Mouse (Mus musculus) MN1 (cell line): ENCODE results near the gene Gpld1.
A peak's percentile ranks its signal among the peaks of the same experiment; 100 is the strongest.
"Not testable (repeated sequence)": the region's sequence is repeated elsewhere in the genome, so short reads cannot be mapped to it uniquely, and the experiment has no call there.

Experiments used
- DNase-seq: peaks from one replicate; pipeline ENCODE4 v3.0.0-alpha.2; 2016; ENCODE audit warnings: low spot score

Gpld1 gene

GRCm38 (mm10) chr13:24948870-24949269, 5.9 kb downstream of the Gpld1 start:
- no peak for DNase-seq

GRCm38 (mm10) chr13:24952659-24953058, 9.7 kb downstream of the Gpld1 start:
- DNase-seq, result no peak

GRCm38 (mm10) chr13:24955091-24955490, 12.1 kb downstream of the Gpld1 start:
- DNase-seq, result no peak

GRCm38 (mm10) chr13:24955500-24955899, 12.5 kb downstream of the Gpld1 start:
- no peak for DNase-seq

DNA sequence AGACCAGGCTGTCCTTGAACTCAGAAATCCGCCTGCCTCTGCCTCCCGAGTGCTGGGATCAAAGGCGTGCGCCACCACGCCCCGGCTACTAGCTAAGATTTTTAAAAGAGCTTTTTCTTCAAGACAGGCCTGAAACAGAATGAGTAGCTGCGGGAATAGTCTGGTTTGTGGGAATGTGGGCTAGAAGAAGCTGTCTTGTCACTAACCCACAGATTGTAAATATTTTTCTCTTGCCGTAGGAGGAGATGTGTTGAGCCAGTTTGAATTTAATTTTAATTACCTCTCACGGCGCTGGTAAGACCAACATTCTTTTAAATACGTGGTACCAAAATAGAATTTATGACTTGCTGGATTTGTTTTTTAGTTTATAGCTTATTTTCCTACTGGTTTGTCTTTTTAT, 15.7 kb downstream of the Gpld1 start:
- no peak for DNase-seq

DNA sequence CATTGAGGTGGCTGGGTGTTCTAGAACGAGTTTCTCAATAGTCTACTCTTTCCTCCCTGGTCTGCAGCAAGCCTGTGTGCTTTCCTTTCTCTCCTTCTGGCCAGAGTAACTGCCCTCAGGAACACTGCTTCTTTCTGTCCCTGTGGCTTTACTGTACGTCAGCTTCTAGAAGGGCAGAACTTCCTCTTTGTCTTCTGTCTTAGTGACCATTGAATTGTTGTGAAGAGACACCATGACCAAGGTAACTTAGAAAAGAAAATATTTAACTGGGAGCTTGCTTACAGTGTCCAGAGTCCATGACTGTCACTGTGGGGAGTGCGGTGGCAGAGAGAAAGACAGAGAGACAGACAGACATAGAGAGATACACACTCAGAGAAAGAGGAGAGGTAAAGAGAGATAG, 17.1 kb downstream of the Gpld1 start:
- no peak for DNase-seq

DNA sequence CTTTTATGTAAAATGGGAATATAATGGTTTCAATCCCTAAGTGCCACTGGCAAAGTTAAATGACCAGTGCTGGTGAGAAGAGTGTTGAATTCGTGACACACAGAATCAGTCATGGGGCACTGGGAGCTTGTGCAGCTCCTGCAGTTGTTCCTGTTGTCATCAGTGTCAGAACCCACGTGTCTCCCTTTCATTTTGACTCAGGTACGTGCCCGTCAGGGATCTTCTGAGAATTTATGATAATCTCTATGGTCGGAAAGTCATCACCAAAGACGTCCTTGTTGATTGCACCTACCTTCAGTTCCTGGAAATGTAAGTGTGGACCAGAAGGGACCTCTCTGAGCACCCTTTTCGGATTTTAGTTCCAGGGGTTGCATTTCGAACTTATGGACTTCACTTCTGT, 19.2 kb downstream of the Gpld1 start:
- DNase-seq, result no peak

DNA sequence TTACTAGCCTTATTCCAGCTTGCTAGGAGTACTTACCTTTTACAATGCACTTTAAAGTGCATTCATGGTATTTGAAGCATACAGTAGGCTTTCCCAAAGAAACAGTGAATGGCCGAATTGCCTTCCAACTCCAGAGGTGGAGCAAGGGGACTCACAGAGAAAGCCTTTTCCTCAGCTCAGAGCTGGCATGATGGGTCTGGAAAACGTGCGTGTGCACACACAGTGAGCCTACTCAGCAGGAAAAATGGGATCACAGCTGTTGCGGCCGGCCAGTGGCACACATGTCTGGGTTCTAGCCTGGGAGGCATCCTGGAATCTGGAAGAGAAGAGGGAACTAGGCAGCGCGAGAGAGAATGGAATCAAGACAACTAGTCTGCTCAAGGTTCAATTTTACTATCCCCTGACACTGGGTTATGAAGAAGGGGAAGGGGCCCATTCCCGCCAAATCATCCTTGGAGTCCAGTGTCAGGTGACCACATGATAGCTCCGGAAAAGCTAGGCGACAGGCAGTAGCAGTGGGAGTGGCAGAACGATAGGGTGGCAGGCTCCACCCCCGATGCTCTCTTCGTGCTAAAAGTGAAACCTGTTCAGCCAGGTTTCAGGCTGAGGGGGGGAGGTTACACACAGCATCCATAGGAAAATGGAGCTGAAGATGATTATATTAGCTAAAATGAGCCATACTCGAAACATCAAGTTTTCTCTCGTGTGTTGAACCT, 22.3 kb downstream of the Gpld1 start:
- peak; percentile 13 for DNase-seq

- no peak for DNase-seq
Measured at GRCm38 (mm10) chr13:24965846-24966201, 22.9 kb downstream of the Gpld1 start.

- not testable (repeated sequence) for DNase-seq
Measured at GRCm38 (mm10) chr13:24971776-24972175, 28.8 kb downstream of the Gpld1 start.

GRCm38 (mm10) chr13:24976384-24976783, 33.4 kb downstream of the Gpld1 start:
- no peak for DNase-seq

- peak; percentile 12 for DNase-seq
Measured at GRCm38 (mm10) chr13:24977820-24978342, 34.9 kb downstream of the Gpld1 start.

- DNase-seq, result no peak
Measured at GRCm38 (mm10) chr13:24981031-24981430, 38.1 kb downstream of the Gpld1 start.

GRCm38 (mm10) chr13:24985435-24985834, 42.5 kb downstream of the Gpld1 start:
- DNase-seq, result no peak

- peak; percentile 30 for DNase-seq
Measured at GRCm38 (mm10) chr13:24988391-24988790, 45.4 kb downstream of the Gpld1 start.

DNA sequence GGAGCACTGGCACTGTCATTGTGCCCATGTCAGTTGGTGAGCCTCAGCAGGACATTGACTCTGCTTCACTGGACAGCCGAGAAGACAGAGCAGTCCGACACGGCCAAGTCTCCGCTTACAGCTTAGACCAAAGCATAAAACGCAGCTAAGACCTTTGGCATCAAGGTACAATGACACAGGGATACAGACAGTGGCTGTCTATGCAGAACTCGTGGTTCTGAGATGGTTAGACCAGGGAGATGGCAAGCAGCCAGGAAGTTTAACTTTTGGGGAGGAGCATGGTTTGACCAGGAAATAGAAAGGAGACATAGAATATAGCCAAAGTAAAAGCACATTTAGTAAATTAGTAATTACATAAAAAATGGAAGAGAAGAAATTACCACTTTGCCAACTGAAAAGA, 46.1 kb downstream of the Gpld1 start:
- DNase-seq, result no peak

DNA sequence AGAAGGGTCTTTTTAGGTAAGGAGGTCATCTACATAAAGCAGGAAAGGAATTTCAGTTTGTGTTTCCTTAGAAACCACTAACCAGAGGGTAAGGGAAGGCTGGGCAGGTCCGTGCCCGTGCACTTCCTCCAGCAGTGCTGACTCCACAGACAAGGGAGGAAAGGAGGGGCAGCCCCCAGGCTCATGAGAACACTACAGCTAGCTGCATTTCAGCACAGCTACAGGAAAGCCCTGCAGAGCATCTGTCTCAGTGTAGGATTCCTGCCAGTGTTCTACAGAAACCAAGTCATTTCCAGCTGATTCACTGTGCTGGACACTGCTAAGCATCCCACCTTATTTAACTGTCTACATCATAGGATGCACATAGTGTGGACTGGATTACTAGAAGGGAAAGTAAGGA, 50.2 kb downstream of the Gpld1 start:
- no peak for DNase-seq

- DNase-seq, result no peak
Measured at GRCm38 (mm10) chr13:24999538-24999937, 56.6 kb downstream of the Gpld1 start.

GRCm38 (mm10) chr13:25002965-25003364, 60.0 kb downstream of the Gpld1 start:
- no peak for DNase-seq

GRCm38 (mm10) chr13:25007115-25007514, 64.2 kb downstream of the Gpld1 start:
- DNase-seq, result peak; percentile 37

GRCm38 (mm10) chr13:25018316-25018715, 75.4 kb downstream of the Gpld1 start:
- no peak for DNase-seq

DNA sequence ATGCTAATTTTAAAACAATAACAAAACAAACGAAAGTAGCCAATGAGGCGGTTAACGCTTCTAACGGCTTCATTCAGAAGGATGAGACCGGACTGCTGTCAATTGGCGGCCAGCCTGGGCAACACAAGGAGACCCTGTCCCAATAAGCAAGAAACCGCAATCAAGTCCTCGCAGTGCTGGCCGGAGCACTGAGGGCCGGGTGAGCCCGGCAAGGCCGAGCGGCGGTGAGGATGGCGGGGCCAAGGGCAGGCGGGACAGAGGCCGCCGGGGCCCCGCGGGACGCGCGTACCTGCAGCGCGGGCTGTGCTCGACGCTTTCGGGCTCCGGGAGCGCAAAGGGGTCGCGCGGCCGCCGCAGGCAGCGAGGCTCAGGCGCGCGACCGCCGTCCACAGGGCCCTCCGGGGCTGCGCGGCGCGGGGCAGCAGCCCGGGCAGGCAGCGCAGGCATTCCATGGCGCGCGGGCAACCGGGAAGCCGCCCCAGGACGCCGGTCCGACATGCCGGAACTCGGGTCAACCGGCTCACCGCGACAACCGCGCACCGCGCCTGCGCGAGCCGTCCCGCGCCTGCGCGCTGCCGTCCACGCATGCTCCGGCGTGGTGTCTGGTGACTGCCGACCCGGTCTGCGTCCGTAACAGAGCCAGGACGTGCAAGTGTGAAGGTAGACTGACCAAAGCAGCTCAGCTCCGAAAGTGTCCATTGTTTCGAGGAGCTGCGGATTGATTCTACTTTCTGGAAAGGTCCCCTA, 77.0 kb downstream of the Gpld1 start, which contains the start of gene Mrs2:
Mrs2 (minus strand) TSS at position 587 of the 747 bp plus-strand sequence.
- DNase-seq, result peak; percentile 90

- DNase-seq, result no peak
Measured at GRCm38 (mm10) chr13:25020540-25020892, 77.6 kb downstream of the Gpld1 start.
